Mouse (Mus musculus): ENCODE data around the gene Meiob. TPM values are rescaled to one million over a fixed set of nuclear protein-coding genes. Genes with fewer than 3 reads are reported as not detected.

Meiob gene
- not detected for polyA plus RNA-seq (2017; shearing (Covaris generic))

GRCm38 (mm10) chr17:24803952-24804951, at the start of gene Meiob:
TSS of gene Meiob (plus strand) at chr17:24804289.

GRCm38 (mm10) chr17:24839842-24840241, 35.8 kb downstream of the Meiob start, which contains the start of gene Hagh:
TSS of gene Hagh (plus strand) at chr17:24840143.

GRCm38 (mm10) chr17:24850065-24850772, 46.1 kb downstream of the Meiob start, which contains the start of gene Fahd1:
TSS of gene Fahd1 (minus strand) at chr17:24850364.

DNA sequence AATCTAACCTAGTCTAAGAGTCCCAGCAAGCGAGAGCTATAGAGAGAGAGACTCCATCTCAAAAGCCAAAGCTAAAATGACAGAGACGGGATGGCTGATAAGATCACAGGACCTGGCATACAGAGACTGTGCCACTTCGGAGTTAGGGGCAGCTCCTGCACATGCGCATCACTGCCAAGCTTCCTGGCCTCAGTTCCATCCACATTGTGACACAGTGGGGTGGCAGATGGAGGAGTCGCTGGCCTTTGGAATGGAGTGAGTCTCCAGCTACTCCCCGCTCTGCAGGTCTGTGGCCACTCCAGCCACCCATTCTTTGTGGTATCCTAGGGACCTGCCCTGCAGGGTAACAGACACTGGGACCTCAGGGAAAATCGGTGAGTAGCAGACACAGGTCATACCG, 61.7 kb downstream of the Meiob start, which contains the start of gene Igfals:
Gene Igfals (plus strand): TSS at position 222 of the 400 bp plus-strand sequence.

GRCm38 (mm10) chr17:24886134-24886931, 82.2 kb downstream of the Meiob start, which contains the start of the genes Nubp2 and Spsb3:
TSS of gene Nubp2 (minus strand) at chr17:24886349.
TSS of gene Spsb3 (plus strand) at chr17:24886643.

Other genes starting within 250 kb of the Meiob start
- 34.6 TPM for gene Tsc2, start 171.7 kb upstream of the Meiob start, polyA plus RNA-seq (2017; shearing (Covaris generic))
- gene Nthl1, start 171.6 kb upstream of the Meiob start, polyA plus RNA-seq (2017; shearing (Covaris generic)): 3.4 TPM
- gene Slc9a3r2, start 154.0 kb upstream of the Meiob start, polyA plus RNA-seq (2017; shearing (Covaris generic)): not detected
- not detected for gene Npw, start 145.8 kb upstream of the Meiob start, polyA plus RNA-seq (2017; shearing (Covaris generic))
- gene Zfp598, start 134.6 kb upstream of the Meiob start, polyA plus RNA-seq (2017; shearing (Covaris generic)): 17.8 TPM
- 1.9 TPM for gene Syngr3, start 114.3 kb upstream of the Meiob start, polyA plus RNA-seq (2017; shearing (Covaris generic))
- gene Gfer, start 108.1 kb upstream of the Meiob start, polyA plus RNA-seq (2017; shearing (Covaris generic)): 27.8 TPM
- 2.1 TPM for gene Noxo1, start 108.1 kb upstream of the Meiob start, polyA plus RNA-seq (2017; shearing (Covaris generic))
- gene Tbl3, start 96.6 kb upstream of the Meiob start, polyA plus RNA-seq (2017; shearing (Covaris generic)): 45.0 TPM
- not detected for gene Rnf151, start 86.2 kb upstream of the Meiob start, polyA plus RNA-seq (2017; shearing (Covaris generic))
- 933 TPM for gene Rps2, start 86.2 kb upstream of the Meiob start, polyA plus RNA-seq (2017; shearing (Covaris generic))
- 150 TPM for gene Ndufb10, start 79.8 kb upstream of the Meiob start, polyA plus RNA-seq (2017; shearing (Covaris generic))
- gene Rpl3l, start 76.5 kb upstream of the Meiob start, polyA plus RNA-seq (2017; shearing (Covaris generic)): not detected
- gene Msrb1, start 67.6 kb upstream of the Meiob start, polyA plus RNA-seq (2017; shearing (Covaris generic)): 9.2 TPM
- not detected for gene Hs3st6, start 51.3 kb upstream of the Meiob start, polyA plus RNA-seq (2017; shearing (Covaris generic))
- 30.3 TPM for gene Hagh, start 35.9 kb downstream of the Meiob start, polyA plus RNA-seq (2017; shearing (Covaris generic))
- 0.34 TPM for gene Fahd1, start 46.1 kb downstream of the Meiob start, polyA plus RNA-seq (2017; shearing (Covaris generic))
- gene Igfals, start 61.7 kb downstream of the Meiob start, polyA plus RNA-seq (2017; shearing (Covaris generic)): not detected
- gene Nubp2, start 82.1 kb downstream of the Meiob start, polyA plus RNA-seq (2017; shearing (Covaris generic)): 65.8 TPM
- gene Spsb3, start 82.4 kb downstream of the Meiob start, polyA plus RNA-seq (2017; shearing (Covaris generic)): 82.4 TPM
- 22.2 TPM for gene Eme2, start 90.8 kb downstream of the Meiob start, polyA plus RNA-seq (2017; shearing (Covaris generic))
- gene Mrps34, start 90.8 kb downstream of the Meiob start, polyA plus RNA-seq (2017; shearing (Covaris generic)): 49.7 TPM
- gene Nme3, start 92.2 kb downstream of the Meiob start, polyA plus RNA-seq (2017; shearing (Covaris generic)): 26.7 TPM
- 50.7 TPM for gene Mapk8ip3, start 132.7 kb downstream of the Meiob start, polyA plus RNA-seq (2017; shearing (Covaris generic))
- gene Jpt2, start 156.4 kb downstream of the Meiob start, polyA plus RNA-seq (2017; shearing (Covaris generic)): 23.0 TPM
- gene Cramp1l, start 211.5 kb downstream of the Meiob start, polyA plus RNA-seq (2017; shearing (Covaris generic)): 10.3 TPM
- gene Ift140, start 211.8 kb downstream of the Meiob start, polyA plus RNA-seq (2017; shearing (Covaris generic)): 15.0 TPM

All from effector memory CD4-positive, alpha-beta T cell, adult 7 months (primary cell).